Mouse (Mus musculus) lung, postnatal 0 days (tissue): Measurements from ENCODE around the gene Sys1.

Experiments
- CTCF ChIP-seq: IDR thresholded peaks from 2 replicates; pipeline ENCODE4 v1.5.1; 2016; ENCODE audit warnings: antibody characterized with exemption, mild to moderate bottlenecking
- EP300 ChIP-seq: IDR thresholded peaks from 2 replicates; pipeline ENCODE4 v1.6.1; 2016; ENCODE audit warnings: antibody characterized with exemption, mild to moderate bottlenecking, control low read depth

GRCm38 (mm10) chr2:164487812-164488211 is 31.0 kb downstream of the Sys1 start:
- TF ChIP-seq CTCF (no peak), EP300 (no peak)
